In genomic region chr8:70849333-70849990, GRCm38 (mm10) we compare ENCODE assay signal across 24 mouse cellular contexts. TPM values are rescaled to one million over a fixed set of nuclear protein-coding genes. Genes with fewer than 3 reads are reported as not detected.
DNase-seq lines count a peak whose midpoint lies in the region; ATAC-seq and TF ChIP-seq lines count a peak whose summit lies in the region.
"Had no signal": no experiment of that assay in that cellular context is flagged by ENCODE, and none has a peak within 500 bp of the region (broad histone marks: within the 10 kb centered on the region; RNA-seq: fewer than 3 reads in every experiment).

No protein-coding gene starts in this region.

- H3K4me2 ChIP-seq in limb, embryonic 12.5 days = no peak overlapping the region
- no peak overlapping the region for H3K4me2 ChIP-seq in midbrain, postnatal 0 days (ENCODE audit: low read depth, low read length, poor library complexity, severe bottlenecking)
- H3K4me2 ChIP-seq: liver, embryonic 11.5 days; lung, embryonic 14.5 days; stomach, embryonic 15.5 days had no signal

- H3K4me3 ChIP-seq in limb, embryonic 12.5 days (replicated peaks) = no peak overlapping the region
- H3K4me3 ChIP-seq in limb, embryonic 10.5 days = no peak overlapping the region
- H3K4me3 ChIP-seq in midbrain, postnatal 0 days (ENCODE audit: low read depth, low read length) = no peak overlapping the region
- H3K4me3 ChIP-seq: heart, adult 2 months; left cerebral cortex, adult 2 months; stomach, embryonic 15.5 days had no signal

- H3K27me3 ChIP-seq in limb, embryonic 12.5 days = peaks cover 11% of the 10 kb centered on the region
- peaks cover 35% of the 10 kb centered on the region for H3K27me3 ChIP-seq in limb, embryonic 10.5 days (ENCODE audit: low read depth, poor library complexity, severe bottlenecking)
- H3K27me3 ChIP-seq in midbrain, postnatal 0 days (ENCODE audit: insufficient read depth, low read length) = no peaks in the 10 kb centered on the region
- H3K27me3 ChIP-seq: stomach, embryonic 15.5 days had no signal

- peak; percentile 84 for DNase-seq in gastrocnemius, adult 18-20 months (ENCODE audit: low spot score)
- DNase-seq in gastrocnemius, postnatal 10 days = no peak
- DNase-seq in limb, embryonic 10.5 days (ENCODE audit: low spot score) = no peak
- DNase-seq in gastrocnemius, adult 8-10 months (ENCODE audit: low spot score in 2 of 2) = peak; percentile 67 to 75
- no peak for DNase-seq in midbrain, postnatal 0 days (ENCODE audit: low spot score)
- no peak for DNase-seq in layer of hippocampus, adult 8-10 months (ENCODE audit: low spot score in 2 of 2)
- DNase-seq: cerebellum, adult 9-10 months; kidney, adult 9 months; kidney, postnatal 25 days; left cerebral cortex, postnatal 4 days; lung, embryonic 14.5 days; lung, postnatal 36 days; right cerebral cortex, postnatal 25 days; thymus, adult 18-20 months; thymus, postnatal 4 days had no signal

- H3K9me3 ChIP-seq in limb, embryonic 12.5 days = no peaks in the 10 kb centered on the region
- no peaks in the 10 kb centered on the region for H3K9me3 ChIP-seq in limb, embryonic 10.5 days (replicated peaks)
- H3K9me3 ChIP-seq in midbrain, postnatal 0 days (ENCODE audit: low read length) = no peaks in the 10 kb centered on the region
- H3K9me3 ChIP-seq: stomach, embryonic 15.5 days had no signal

- H3K36me3 ChIP-seq in limb, embryonic 12.5 days = peaks cover 5% of the 10 kb centered on the region; the same call in 1 of the 2 replicates
- no peaks in the 10 kb centered on the region for H3K36me3 ChIP-seq in limb, embryonic 10.5 days
- H3K36me3 ChIP-seq in midbrain, postnatal 0 days (ENCODE audit: insufficient read depth, low read length) = 0 out of 2 replicates have a peak, but pooled peaks cover 10% of the 10 kb centered on the region
- H3K36me3 ChIP-seq: stomach, embryonic 15.5 days had no signal

- no peak overlapping the region for H3K27ac ChIP-seq in limb, embryonic 12.5 days
- H3K27ac ChIP-seq in limb, embryonic 10.5 days = no peak overlapping the region
- no peak overlapping the region for H3K27ac ChIP-seq in midbrain, postnatal 0 days (ENCODE audit: low read depth, low read length)
- H3K27ac ChIP-seq: heart, adult 2 months; left cerebral cortex, adult 2 months; stomach, embryonic 15.5 days had no signal

- H3K4me1 ChIP-seq in limb, embryonic 12.5 days (replicated peaks) = peaks cover 16% of the 10 kb centered on the region
- peaks cover 27% of the 10 kb centered on the region for H3K4me1 ChIP-seq in limb, embryonic 10.5 days
- H3K4me1 ChIP-seq in midbrain, postnatal 0 days (ENCODE audit: insufficient read depth, low read length) = no peaks in the 10 kb centered on the region
- H3K4me1 ChIP-seq: stomach, embryonic 15.5 days had no signal

- TF ChIP-seq CTCF in midbrain, postnatal 0 days (IDR thresholded peaks at IDR 0.05) = no peak

- ATAC-seq in limb, embryonic 12.5 days (ENCODE audit: insufficient number of reproducible peaks, insufficient read depth, low FRiP score, low TSS enrichment, low read depth) = no peak
- no peak for ATAC-seq in midbrain, postnatal 0 days (ENCODE audit: low FRiP score)
- ATAC-seq: forebrain, embryonic 14.5 days; midbrain, embryonic 16.5 days had no signal

- 0 out of 2 replicates have a peak overlapping the region, but pooled peaks have one; percentile 18 for H3K9ac ChIP-seq in limb, embryonic 12.5 days (replicated peaks)
- H3K9ac ChIP-seq in midbrain, postnatal 0 days (replicated peaks; ENCODE audit: low read length, poor library complexity, severe bottlenecking) = no peak overlapping the region
- H3K9ac ChIP-seq: lung, embryonic 14.5 days; stomach, embryonic 15.5 days had no signal

- WGBS in limb, embryonic 12.5 days = 79% methylated on average over 3 of the region's 3 CpGs
- WGBS in limb, embryonic 10.5 days = 88% methylated on average over 3 of the region's 3 CpGs
- 92% methylated on average over 3 of the region's 3 CpGs for WGBS in midbrain, postnatal 0 days

RNA-seq across cellular contexts. Expression of gene Arrdc2, which starts 9.9 kb away (rescaled TPM):
- total RNA-seq in gastrocnemius, adult 18-20 months (2021) = 100 to 1,000 TPM in 1 of 2 experiments, 10 to 100 TPM in 1; 58.3 to 202 TPM
- 10 to 100 TPM in 1 of 2 experiments, 1 to 10 TPM in 1; 4.3 to 27.1 TPM for total RNA-seq in gastrocnemius, postnatal 10 days (2021)
- polyA plus RNA-seq in limb, embryonic 12.5 days (2016; fragmentation: Nextera tagmentation; extraction: Ambion mirVana) = 5.3 and 6.4 TPM in 2 replicates
- polyA plus RNA-seq in limb, embryonic 10.5 days (2016; fragmentation: Nextera tagmentation; extraction: Ambion mirVana) = 4.4 and 5.0 TPM in 2 replicates
- 100 to 1,000 TPM in 1 of 4 experiments, 10 to 100 TPM in 3; 38.9 to 177 (median 68.9) TPM for total RNA-seq in gastrocnemius, adult 8-10 months (2022)
- 13.6 TPM in 2 replicates for total RNA-seq in midbrain, postnatal 0 days (2014; rRNA removed)
- polyA plus RNA-seq in midbrain, postnatal 0 days (2015; fragmentation: Nextera tagmentation; extraction: Ambion mirVana) = 6.0 and 6.6 TPM in 2 replicates
- total RNA-seq in layer of hippocampus, adult 8-10 months (2022) = 10 to 100 TPM; 14.8 to 25.8 (median 21.3) TPM

RNA-seq across cellular contexts. Expression of gene Kcnn1, which starts 13.6 kb away (rescaled TPM):
- 10 to 100 TPM; 18.2 to 21.1 TPM for total RNA-seq in gastrocnemius, adult 18-20 months (2021)
- 1 to 10 TPM; 3.7 to 3.8 TPM for total RNA-seq in gastrocnemius, postnatal 10 days (2021)
- polyA plus RNA-seq in limb, embryonic 12.5 days (2016; fragmentation: Nextera tagmentation; extraction: Ambion mirVana) = 4.3 and 6.0 TPM in 2 replicates
- polyA plus RNA-seq in limb, embryonic 10.5 days (2016; fragmentation: Nextera tagmentation; extraction: Ambion mirVana) = 2.8 and 4.0 TPM in 2 replicates
- 10 to 100 TPM; 18.0 to 21.5 (median 20.5) TPM for total RNA-seq in gastrocnemius, adult 8-10 months (2022)
- total RNA-seq in midbrain, postnatal 0 days (2014; rRNA removed) = 32.5 and 32.8 TPM in 2 replicates
- 10.0 and 10.3 TPM in 2 replicates for polyA plus RNA-seq in midbrain, postnatal 0 days (2015; fragmentation: Nextera tagmentation; extraction: Ambion mirVana)
- 10 to 100 TPM; 16.5 to 20.0 (median 16.6) TPM for total RNA-seq in layer of hippocampus, adult 8-10 months (2022)
- total RNA-seq: neutrophil, adult 5-6 weeks had no signal

RNA-seq across cellular contexts. Expression of gene Ccdc124, which starts 24.3 kb away (rescaled TPM):
- total RNA-seq in gastrocnemius, adult 18-20 months (2021) = 10 to 100 TPM; 72.6 to 76.5 TPM
- total RNA-seq in gastrocnemius, postnatal 10 days (2021) = 10 to 100 TPM; 42.8 to 45.0 TPM
- 119 and 127 TPM in 2 replicates for polyA plus RNA-seq in limb, embryonic 12.5 days (2016; fragmentation: Nextera tagmentation; extraction: Ambion mirVana)
- polyA plus RNA-seq in limb, embryonic 10.5 days (2016; fragmentation: Nextera tagmentation; extraction: Ambion mirVana) = 174 and 187 TPM in 2 replicates
- total RNA-seq in gastrocnemius, adult 8-10 months (2022) = 10 to 100 TPM; 61.7 to 77.8 (median 67.5) TPM
- total RNA-seq in midbrain, postnatal 0 days (2014; rRNA removed) = 44.3 and 48.6 TPM in 2 replicates
- 159 and 163 TPM in 2 replicates for polyA plus RNA-seq in midbrain, postnatal 0 days (2015; fragmentation: Nextera tagmentation; extraction: Ambion mirVana)
- 10 to 100 TPM; 69.8 to 87.9 (median 78.7) TPM for total RNA-seq in layer of hippocampus, adult 8-10 months (2022)

RNA-seq across cellular contexts. Expression of gene Il12rb1, which starts 41.2 kb away (rescaled TPM):
- total RNA-seq in gastrocnemius, adult 18-20 months (2021) = under 1 TPM in 1 of 2 experiments, not detected in 1; 0.07 TPM
- under 1 TPM; 0.16 to 0.23 TPM for total RNA-seq in gastrocnemius, postnatal 10 days (2021)
- polyA plus RNA-seq in limb, embryonic 12.5 days (2016; fragmentation: Nextera tagmentation; extraction: Ambion mirVana) = not detected in 2 replicates
- polyA plus RNA-seq in limb, embryonic 10.5 days (2016; fragmentation: Nextera tagmentation; extraction: Ambion mirVana) = not detected in 2 replicates
- not detected for total RNA-seq in gastrocnemius, adult 8-10 months (2022)
- not detected in 2 replicates for total RNA-seq in midbrain, postnatal 0 days (2014; rRNA removed)
- not detected in 2 replicates for polyA plus RNA-seq in midbrain, postnatal 0 days (2015; fragmentation: Nextera tagmentation; extraction: Ambion mirVana)
- total RNA-seq in layer of hippocampus, adult 8-10 months (2022) = 1 to 10 TPM in 1 of 4 experiments, under 1 TPM in 3; 0.83 to 1.1 (median 0.85) TPM
- total RNA-seq: heart, adult 2 months had no signal
- polyA plus RNA-seq: forebrain, embryonic 14.5 days had no signal

RNA-seq across cellular contexts. Expression of gene Slc5a5, which starts 43.1 kb away (rescaled TPM):
- total RNA-seq in gastrocnemius, adult 18-20 months (2021) = under 1 TPM in 1 of 2 experiments, not detected in 1; 0.07 TPM
- under 1 TPM in 1 of 2 experiments, not detected in 1; 0.09 TPM for total RNA-seq in gastrocnemius, postnatal 10 days (2021)
- 0.15 and 0.29 TPM in 2 replicates for polyA plus RNA-seq in limb, embryonic 12.5 days (2016; fragmentation: Nextera tagmentation; extraction: Ambion mirVana)
- polyA plus RNA-seq in limb, embryonic 10.5 days (2016; fragmentation: Nextera tagmentation; extraction: Ambion mirVana) = 0.16 and 0.23 TPM in 2 replicates
- total RNA-seq in gastrocnemius, adult 8-10 months (2022) = not detected
- total RNA-seq in midbrain, postnatal 0 days (2014; rRNA removed) = 1.2 and 2.1 TPM in 2 replicates
- polyA plus RNA-seq in midbrain, postnatal 0 days (2015; fragmentation: Nextera tagmentation; extraction: Ambion mirVana) = 3.7 and 4.1 TPM in 2 replicates
- 10 to 100 TPM; 10.5 to 12.3 (median 11.0) TPM for total RNA-seq in layer of hippocampus, adult 8-10 months (2022)
- total RNA-seq: heart, adult 2 months; hematopoietic stem cell, adult 5-6 weeks; neutrophil, adult 5-6 weeks had no signal

Comparison
In these comparisons a context has a peak if more than half of its experiments do, and no peak if none do; other contexts are left out.
1. DNase-seq: peak in gastrocnemius, adult 18-20 months (single experiment) and gastrocnemius, adult 8-10 months (2 of 2); none in gastrocnemius, postnatal 10 days (single experiment), limb, embryonic 10.5 days (single experiment), midbrain, postnatal 0 days (single experiment) and layer of hippocampus, adult 8-10 months (0 of 2).